Mouse (Mus musculus): ENCODE data around the gene Ugt8a. TPM values are rescaled to one million over a fixed set of nuclear protein-coding genes. Genes with fewer than 3 reads are reported as not detected.

Ugt8a gene
- 1.7 TPM for polyA plus RNA-seq (2014; fragmentation: Illumina TruSeq; extraction: RNeasy Lipid Tissue Mini Kit (QIAGEN cat#74804))

DNA sequence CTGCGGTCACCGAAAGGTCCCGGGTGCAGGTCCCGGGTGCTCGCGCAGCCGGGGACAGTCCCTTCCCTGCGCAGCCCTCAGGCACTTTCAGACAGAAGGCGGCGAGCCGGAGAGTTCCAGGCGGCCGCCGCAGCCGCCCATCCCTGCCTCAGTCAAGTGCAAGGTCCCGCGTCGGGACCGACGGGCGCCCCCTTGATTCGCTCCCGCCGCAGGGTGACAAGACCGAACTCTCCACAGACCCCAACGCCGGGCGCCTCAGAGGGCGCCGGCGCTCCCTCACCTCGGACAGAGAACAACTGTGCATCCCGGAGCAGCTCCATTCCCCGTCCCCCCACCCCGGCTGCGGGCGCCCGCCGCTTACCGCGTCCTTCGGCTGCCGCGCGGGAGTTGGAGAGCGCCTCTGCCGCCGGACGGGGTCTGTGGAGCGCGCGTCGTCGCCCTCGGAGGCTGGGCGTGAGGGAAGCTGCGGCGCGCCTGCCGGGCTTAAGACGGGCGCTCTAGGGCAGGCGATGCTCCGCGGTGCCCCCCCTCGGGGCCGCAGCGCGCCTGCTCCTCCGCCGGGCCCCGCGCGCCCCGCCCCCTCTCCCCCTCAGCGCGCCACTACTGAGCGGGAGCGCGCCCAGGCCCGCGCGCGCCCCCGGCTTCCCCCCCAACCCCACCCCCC is at the start of gene Ugt8a:
Gene Ugt8a, minus strand, starts transcription at position 528 of the 664 bp plus-strand sequence.

